Mouse (Mus musculus) heart, embryonic 13.5 days (tissue): ENCODE measurements around the gene Bcl10. TPM values are rescaled to one million over a fixed set of nuclear protein-coding genes. Genes with fewer than 3 reads are reported as not detected.
"Not testable (repeated sequence)": the region's sequence is repeated elsewhere in the genome, so short reads cannot be mapped to it uniquely, and the experiment has no call there.

Experiments
- ATAC-seq: fragments of 200-750 bp; cut with Nextera tagmentation; 2 replicates; pipeline ENCODE4 v1.8.0; 2017; ENCODE audit warnings: moderate TSS enrichment; ENCODE audit not compliant: insufficient number of reproducible peaks, low FRiP score, low TSS enrichment; ENCODE audit errors: extremely low read depth
- H3K27ac ChIP-seq: fragments of 300-500 bp; sonication (generic); replicated peaks from 2 replicates; pipeline ENCODE4 v1.5.1; 2015; ENCODE audit warnings: moderate library complexity, mild to moderate bottlenecking, inconsistent platforms
- H3K27me3 ChIP-seq: fragments of 300-500 bp; sonication (generic); replicated peaks from 2 replicates; pipeline ENCODE4 v1.6.1; 2015; ENCODE audit warnings: mild to moderate bottlenecking, inconsistent platforms
- H3K36me3 ChIP-seq: fragments of 300-500 bp; sonication (generic); 2 replicates; pipeline ENCODE4 v1.6.1; 2015; ENCODE audit warnings: mild to moderate bottlenecking, inconsistent platforms
- H3K4me1 ChIP-seq: fragments of 300-500 bp; sonication (generic); 2 replicates; pipeline ENCODE4 v1.6.1; 2015; ENCODE audit warnings: inconsistent platforms
- H3K4me2 ChIP-seq: fragments of 300-500 bp; sonication (generic); 2 replicates; pipeline ENCODE4 v1.6.1; 2015; ENCODE audit warnings: inconsistent platforms, mild to moderate bottlenecking, moderate library complexity
- H3K4me3 ChIP-seq: fragments of 300-500 bp; sonication (generic); 2 replicates; pipeline ENCODE4 v1.5.1; 2015; ENCODE audit warnings: moderate library complexity, mild to moderate bottlenecking, inconsistent platforms
- H3K9ac ChIP-seq: fragments of 300-500 bp; sonication (generic); 2 replicates; pipeline ENCODE4 v1.6.1; 2015; ENCODE audit warnings: inconsistent platforms, mild to moderate bottlenecking, moderate library complexity
- H3K9me3 ChIP-seq: fragments of 300-500 bp; sonication (generic); 2 replicates; pipeline ENCODE4 v1.6.1; 2016; ENCODE audit warnings: inconsistent platforms
- WGBS: fragments of 180-500 bp; shearing (Covaris S2); methylation state at CpG from one replicate; pipeline ENCODE4 v1.1.7; 2015; ENCODE audit warnings: mixed read lengths; 5-methylcytosine and 5-hydroxymethylcytosine counted together
- polyA plus RNA-seq: library from polyadenylated mRNA; unstranded; fragments of >200 nt; fragmentation: Nextera tagmentation; extraction: Ambion mirVana; gene quantifications from 2 replicates; pipeline ENCODE4 v1.2.1, GENCODE M21; 2015

Gene Bcl10
- polyA plus RNA-seq, 1 experiment from 2014 or later, result 36.0 TPM

DNA sequence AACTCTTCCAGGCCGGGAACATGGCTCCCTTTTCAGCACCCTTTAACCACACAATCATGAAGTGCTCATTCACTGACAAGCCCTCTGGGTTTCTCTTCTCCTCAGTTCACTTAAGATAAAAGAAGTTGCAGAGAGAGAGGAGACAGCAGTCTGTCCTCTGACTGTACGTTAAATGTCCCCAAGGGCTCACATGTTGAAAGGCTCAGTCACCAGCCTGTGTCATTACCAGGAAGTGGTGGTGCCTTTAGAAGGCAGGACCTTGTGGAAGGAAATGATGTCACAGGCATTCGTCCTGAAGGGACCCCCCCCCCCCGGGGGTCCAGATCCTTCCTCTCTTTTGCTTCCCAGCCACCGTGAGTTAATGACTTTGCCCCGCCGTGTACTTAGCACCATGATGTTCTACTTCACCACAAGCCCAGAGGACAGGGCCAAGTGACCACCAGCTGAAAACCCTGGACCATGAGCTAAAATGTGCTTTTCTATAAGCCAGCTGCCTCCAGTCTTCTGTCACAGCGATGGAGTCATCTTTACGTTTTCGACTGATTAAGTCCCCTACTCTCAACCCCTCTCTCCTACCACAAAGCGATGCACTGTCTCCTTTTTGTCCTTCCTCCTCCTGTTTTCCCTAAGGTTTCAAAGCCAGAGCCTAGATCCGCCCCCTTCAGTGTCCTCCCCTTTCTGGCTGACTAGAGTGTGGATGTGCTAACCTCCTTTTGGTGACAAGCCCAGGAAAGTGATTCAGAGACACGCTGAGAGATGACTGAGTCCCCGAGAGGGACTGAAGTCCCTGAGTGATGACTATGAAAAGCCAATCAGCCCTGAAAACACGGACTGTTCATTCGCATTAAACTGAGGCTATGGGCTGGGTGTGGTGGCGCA is 28.9 kb downstream of the Bcl10 start:
- no peak overlapping the region for H3K9ac ChIP-seq
- ATAC-seq, result no peak
- no peak overlapping the region for H3K4me3 ChIP-seq
- H3K27me3 ChIP-seq, result no peaks in the 10 kb centered on the region
- H3K4me2 ChIP-seq, result no peak overlapping the region
- 41% methylated on average over 17 of the region's 17 CpGs for WGBS
- no peaks in the 10 kb centered on the region for H3K36me3 ChIP-seq
- H3K4me1 ChIP-seq, result peaks cover 43% of the 10 kb centered on the region
- 0 out of 2 replicates have a peak, but pooled peaks cover under 1% of the 10 kb centered on the region for H3K9me3 ChIP-seq
- 0 out of 2 replicates have a peak overlapping the region, but pooled peaks have one; percentile 5 for H3K27ac ChIP-seq

DNA sequence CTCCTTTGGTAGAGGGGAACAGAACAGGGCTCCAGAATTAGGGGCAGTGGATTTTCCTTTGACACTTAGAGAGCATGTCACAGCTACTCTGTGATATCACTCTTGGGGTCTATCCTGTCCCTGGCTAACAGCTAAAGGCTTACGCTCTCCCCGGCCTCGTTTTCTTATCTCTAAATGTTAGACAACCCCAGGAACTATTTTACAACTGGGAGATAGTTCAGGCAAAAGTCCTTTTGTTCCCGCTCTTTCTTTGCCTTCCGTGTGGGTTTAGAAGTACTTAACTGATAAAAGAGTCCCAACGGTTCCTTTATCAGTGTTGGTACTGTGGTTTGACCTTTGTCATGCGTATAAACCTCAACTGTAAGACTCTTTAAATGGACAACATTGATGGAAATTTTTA is 30.3 kb downstream of the Bcl10 start:
- Histone ChIP-seq H3K27me3 (no peaks in the 10 kb centered on the region), H3K36me3 (no peaks in the 10 kb centered on the region), H3K4me1 (peaks cover 30% of the 10 kb centered on the region), H3K9me3 (peaks cover 13% of the 10 kb centered on the region), H3K4me3 (no peak overlapping the region), H3K27ac (peak overlapping the region; percentile 30), H3K4me2 (peak overlapping the region; percentile 9; the same call in 1 of the 2 replicates), H3K9ac (no peak overlapping the region)
- 14% methylated on average over 7 of the region's 7 CpGs for WGBS
- no peak for ATAC-seq

DNA sequence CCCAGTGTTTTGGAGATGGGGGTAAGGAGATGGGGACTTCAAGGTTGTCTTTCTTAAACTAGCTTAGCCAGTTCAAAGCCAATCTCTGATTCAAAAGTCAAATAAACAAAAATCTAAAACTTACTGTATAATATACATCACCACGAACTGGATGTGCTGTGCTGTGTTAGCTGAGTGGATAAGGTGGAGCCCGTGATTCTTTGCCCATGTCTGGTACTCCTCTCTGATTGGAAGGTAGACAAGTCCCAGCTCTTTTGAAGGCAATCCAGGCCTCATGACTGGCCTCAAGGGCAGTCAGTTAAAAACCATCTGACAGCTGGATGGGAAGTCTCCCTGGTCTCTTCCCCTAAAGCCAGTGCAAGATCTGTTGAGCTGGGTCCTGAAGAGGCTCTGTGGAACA is 30.8 kb downstream of the Bcl10 start:
- no peak for ATAC-seq
- 68% methylated on average over 2 of the region's 2 CpGs for whole genome bisulfite sequencing

DNA sequence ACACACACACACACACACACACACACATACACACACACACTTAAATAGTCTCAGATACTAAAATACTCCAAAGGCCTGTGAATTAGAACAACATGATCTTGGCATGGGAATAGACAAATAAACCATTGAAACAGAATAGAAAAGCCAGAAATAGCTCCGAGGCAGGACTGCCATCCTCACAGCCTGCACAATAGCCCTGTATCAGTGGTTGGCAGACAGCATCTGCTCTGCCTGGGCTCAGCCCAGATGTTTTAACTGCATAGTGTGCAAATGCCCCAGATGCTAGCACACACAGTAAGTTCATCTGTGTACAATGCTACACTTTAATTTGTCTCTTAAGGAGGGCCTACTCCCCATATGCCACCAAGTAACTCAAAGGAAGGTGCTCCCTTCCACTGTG is 37.2 kb downstream of the Bcl10 start:
- H3K27ac ChIP-seq, result 0 out of 2 replicates have a peak overlapping the region, but pooled peaks have one; percentile 36
- peaks cover 36% of the 10 kb centered on the region for H3K4me1 ChIP-seq
- no peak for ATAC-seq

More for the DNA sequence above, 30.8 kb downstream of the Bcl10 start:
- Histone ChIP-seq H3K9me3 (peaks cover 16% of the 10 kb centered on the region), H3K27me3 (no peaks in the 10 kb centered on the region), H3K4me3 (no peak overlapping the region), H3K4me2 (no peak overlapping the region), H3K27ac (no peak overlapping the region), H3K9ac (no peak overlapping the region), H3K36me3 (no peaks in the 10 kb centered on the region), H3K4me1 (peaks cover 30% of the 10 kb centered on the region)

DNA sequence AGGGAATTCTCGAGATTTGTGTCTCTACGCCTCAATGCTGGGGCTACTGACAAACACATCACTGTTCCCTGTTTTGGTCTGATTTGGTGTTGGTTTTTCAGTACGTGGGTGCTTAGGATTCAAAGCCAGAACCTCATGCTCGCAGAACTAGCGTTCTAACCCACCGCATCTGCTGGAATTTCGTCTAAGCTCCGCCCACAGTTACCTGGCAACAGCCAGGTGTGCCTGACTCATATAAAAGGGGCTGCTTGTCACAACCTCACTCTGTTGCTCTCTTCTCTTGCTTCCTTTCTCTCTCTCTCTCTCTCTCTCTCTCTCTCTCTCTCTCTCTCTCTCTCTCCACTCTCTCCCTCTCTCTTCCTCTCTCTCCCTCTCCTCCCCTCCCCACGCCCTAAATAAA is 39.8 kb downstream of the Bcl10 start:
- Histone ChIP-seq H3K27ac (peak overlapping the region; percentile 96), H3K4me2 (peak overlapping the region; percentile 59; the same call in 1 of the 2 replicates), H3K36me3 (no peaks in the 10 kb centered on the region), H3K9ac (peak overlapping the region; percentile 77; the same call in 1 of the 2 replicates), H3K4me1 (peaks cover 58% of the 10 kb centered on the region), H3K4me3 (no peak overlapping the region), H3K9me3 (peaks cover 9% of the 10 kb centered on the region; the same call in 1 of the 2 replicates), H3K27me3 (no peaks in the 10 kb centered on the region)
- WGBS, result 35% methylated on average over 8 of the region's 9 CpGs
- ATAC-seq, result no peak

More for the DNA sequence above, 37.2 kb downstream of the Bcl10 start:
- Histone ChIP-seq H3K4me3 (no peak overlapping the region), H3K27me3 (no peaks in the 10 kb centered on the region), H3K36me3 (no peaks in the 10 kb centered on the region), H3K9ac (no peak overlapping the region), H3K4me2 (no peak overlapping the region), H3K9me3 (peaks cover 16% of the 10 kb centered on the region)
- 33% methylated on average over 1 of the region's 1 CpGs for WGBS

DNA sequence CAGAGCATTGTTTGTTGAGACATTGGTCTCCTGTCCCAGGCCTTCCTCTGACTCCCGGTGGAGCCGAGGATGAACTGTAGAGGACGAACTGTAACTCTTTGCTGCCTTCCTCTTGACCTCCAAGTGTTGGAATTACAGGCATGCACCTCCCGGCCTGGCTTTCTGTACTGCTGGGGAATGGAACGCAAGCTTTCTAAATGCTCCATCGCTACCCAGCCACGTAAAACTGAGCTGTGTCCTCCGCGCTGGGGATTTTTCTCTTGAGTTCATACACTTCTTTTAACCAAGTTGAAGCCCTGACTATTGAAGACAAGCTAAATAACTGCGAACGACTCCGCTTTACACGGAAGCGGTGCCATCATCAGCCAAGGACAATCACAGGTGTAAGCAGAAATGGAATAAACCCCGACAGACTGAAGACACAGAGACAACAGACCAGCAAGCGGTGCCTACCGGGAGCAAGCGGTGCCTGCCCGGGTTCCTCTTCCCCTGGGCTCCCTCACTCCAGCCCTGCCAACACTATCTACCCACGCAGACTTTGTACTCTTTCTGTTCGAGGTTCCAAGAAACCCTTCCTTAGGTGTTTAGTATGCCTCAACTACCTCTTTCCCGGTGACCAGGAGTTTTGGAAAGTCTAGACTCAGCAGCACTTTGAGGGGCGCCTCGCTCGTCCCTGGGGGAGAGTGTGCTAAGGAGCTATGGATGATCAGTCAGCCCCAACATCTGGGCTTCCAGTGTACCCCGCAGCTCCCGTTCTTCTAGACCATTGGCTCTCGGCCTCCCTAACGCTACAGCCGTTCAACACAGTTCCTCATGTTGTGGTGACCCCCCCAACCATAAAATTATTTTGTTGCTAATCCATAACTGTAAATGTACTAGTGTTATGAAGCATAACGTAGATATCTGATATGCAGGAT is 40.8 kb downstream of the Bcl10 start:
- H3K9ac ChIP-seq, result peak overlapping the region; percentile 77
- H3K4me1 ChIP-seq, result peaks cover 58% of the 10 kb centered on the region
- WGBS, result 12% methylated on average over 31 of the region's 31 CpGs
- H3K36me3 ChIP-seq, result no peaks in the 10 kb centered on the region
- ATAC-seq, result no peak
- H3K27me3 ChIP-seq, result no peaks in the 10 kb centered on the region
- peak overlapping the region; percentile 23; the same call in 1 of the 2 replicates for H3K4me3 ChIP-seq
- H3K4me2 ChIP-seq, result peak overlapping the region; percentile 59
- H3K27ac ChIP-seq, result peak overlapping the region; percentile 96
- H3K9me3 ChIP-seq, result no peaks in the 10 kb centered on the region

DNA sequence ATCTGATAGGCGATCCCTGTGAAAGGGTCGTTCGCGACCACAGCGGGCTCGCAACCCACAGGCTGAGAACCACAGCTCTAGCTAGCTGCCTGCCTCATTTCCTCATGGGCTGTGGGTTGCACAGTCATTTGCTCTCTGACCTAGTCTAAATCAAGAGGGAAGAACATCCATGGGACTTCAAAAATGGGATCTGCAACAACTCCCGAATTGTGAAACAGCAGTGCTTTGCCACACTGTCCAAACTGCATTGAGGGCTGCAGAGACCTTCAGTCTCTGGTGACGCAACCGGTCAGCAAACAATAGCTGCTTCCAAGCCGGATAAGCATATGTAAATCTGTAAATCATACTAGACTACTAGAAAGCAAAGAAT is 41.4 kb downstream of the Bcl10 start:
- H3K9ac ChIP-seq, result peak overlapping the region; percentile 77
- WGBS, result 15% methylated on average over 10 of the region's 10 CpGs
- peak overlapping the region; percentile 23 for H3K4me3 ChIP-seq
- no peaks in the 10 kb centered on the region for H3K9me3 ChIP-seq
- no peaks in the 10 kb centered on the region for H3K27me3 ChIP-seq
- no peaks in the 10 kb centered on the region for H3K36me3 ChIP-seq
- no peak for ATAC-seq
- H3K4me2 ChIP-seq, result peak overlapping the region; percentile 59
- peaks cover 63% of the 10 kb centered on the region for H3K4me1 ChIP-seq
- peak overlapping the region; percentile 96 for H3K27ac ChIP-seq

DNA sequence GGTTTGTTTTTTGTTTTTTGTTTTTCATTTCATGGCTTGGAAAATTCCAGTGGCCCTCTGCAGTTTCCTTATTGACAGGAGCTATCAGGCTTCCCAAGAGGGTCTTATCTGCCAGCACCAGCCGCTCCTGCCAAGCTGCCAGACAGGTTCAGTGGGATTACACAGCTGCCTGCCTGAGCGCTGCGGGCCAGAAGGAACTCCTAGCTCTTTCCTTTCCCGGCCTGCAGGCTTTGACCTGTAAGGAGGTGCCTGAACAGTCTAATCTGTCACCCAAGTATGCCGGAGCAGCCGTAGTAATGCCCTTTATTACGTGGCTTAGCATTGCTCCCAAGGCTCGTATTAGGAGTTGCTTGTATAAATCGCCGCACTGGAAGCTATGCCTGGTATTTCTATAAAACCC is 41.9 kb downstream of the Bcl10 start:
- H3K27me3 ChIP-seq, result no peaks in the 10 kb centered on the region
- H3K4me1 ChIP-seq, result peaks cover 68% of the 10 kb centered on the region
- peak overlapping the region; percentile 96 for H3K27ac ChIP-seq
- peak overlapping the region; percentile 23; the same call in 1 of the 2 replicates for H3K4me3 ChIP-seq
- ATAC-seq, result peak; percentile 73
- no peak overlapping the region; the same call in 1 of the 2 replicates for H3K9ac ChIP-seq
- H3K36me3 ChIP-seq, result no peaks in the 10 kb centered on the region
- no peaks in the 10 kb centered on the region for H3K9me3 ChIP-seq
- H3K4me2 ChIP-seq, result peak overlapping the region; percentile 59
- WGBS, result 3% methylated on average over 10 of the region's 10 CpGs

DNA sequence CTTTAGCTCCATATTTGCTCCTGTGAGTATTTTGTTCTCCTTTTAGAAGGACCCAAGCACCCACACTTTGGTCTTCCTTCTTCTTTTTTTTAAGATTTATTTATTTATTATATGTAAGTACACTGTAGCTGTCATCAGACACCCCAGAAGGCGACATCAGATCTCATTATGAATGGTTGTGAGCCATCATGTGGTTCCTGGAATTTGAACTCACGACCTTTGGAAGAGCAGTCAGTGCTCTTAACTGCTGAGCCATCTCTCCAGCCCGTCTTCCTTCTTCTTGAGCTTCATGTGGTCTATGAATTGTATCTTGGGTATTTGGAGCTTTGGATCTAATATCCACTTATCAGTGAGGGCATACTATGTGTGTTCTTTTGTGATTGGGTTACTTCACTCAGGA is 43.0 kb downstream of the Bcl10 start:
- not testable (repeated sequence) for H3K4me3 ChIP-seq, H3K9ac ChIP-seq, H3K4me2 ChIP-seq, H3K9me3 ChIP-seq, ATAC-seq, H3K36me3 ChIP-seq, H3K27me3 ChIP-seq
- Histone ChIP-seq H3K4me1 (peaks cover 67% of the 10 kb centered on the region), H3K27ac (peak overlapping the region; percentile 96)
- WGBS, result 74% methylated on average over 3 of the region's 3 CpGs

DNA sequence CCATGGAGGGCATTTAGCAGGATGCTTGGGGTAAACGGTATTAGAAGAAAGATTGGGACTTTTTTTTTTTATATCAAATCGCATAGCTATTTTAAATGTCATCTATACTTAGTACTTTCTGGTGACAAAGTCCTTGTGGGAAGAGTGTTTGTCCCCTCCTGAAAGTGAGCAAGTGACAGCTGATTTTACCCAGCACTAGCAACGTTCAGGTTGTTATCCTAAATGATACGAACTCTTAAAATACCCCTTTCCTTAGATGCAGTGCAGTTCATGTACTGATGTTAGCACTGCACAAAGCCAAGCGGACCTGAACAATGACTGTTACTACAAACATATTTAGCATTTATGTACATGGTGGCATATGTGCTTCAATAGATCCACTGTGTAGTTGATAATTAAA is 44.2 kb downstream of the Bcl10 start:
- WGBS, result 40% methylated on average over 5 of the region's 5 CpGs
- H3K27ac ChIP-seq, result peak overlapping the region; percentile 96
- no peaks in the 10 kb centered on the region for H3K9me3 ChIP-seq
- no peak overlapping the region for H3K4me3 ChIP-seq
- H3K9ac ChIP-seq, result no peak overlapping the region
- ATAC-seq, result no peak
- H3K4me2 ChIP-seq, result no peak overlapping the region
- no peaks in the 10 kb centered on the region for H3K27me3 ChIP-seq
- H3K4me1 ChIP-seq, result peaks cover 73% of the 10 kb centered on the region
- no peaks in the 10 kb centered on the region for H3K36me3 ChIP-seq

DNA sequence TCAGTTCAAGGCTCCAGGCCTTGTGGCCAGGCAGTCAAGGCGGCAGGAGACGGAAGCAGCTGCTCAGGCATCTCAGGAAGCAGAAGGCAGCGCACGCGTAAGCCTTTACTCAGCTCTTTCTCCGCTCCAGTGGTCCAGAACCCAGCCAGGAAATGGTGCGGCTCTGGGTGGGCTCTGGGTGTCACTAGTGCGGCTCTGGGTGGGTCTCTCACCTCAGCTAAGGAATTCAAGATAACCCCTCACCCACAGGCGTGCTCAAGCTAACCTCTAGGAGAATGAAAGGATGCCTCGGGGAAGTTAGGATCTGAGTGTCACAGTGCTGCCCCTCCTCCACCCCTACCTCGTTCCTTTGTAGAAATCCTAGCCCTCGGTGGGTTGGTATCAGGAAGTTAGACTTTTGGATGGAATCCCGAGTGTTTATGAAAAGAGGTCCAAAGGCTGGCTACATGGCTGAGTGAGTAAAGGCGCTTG is 46.5 kb downstream of the Bcl10 start:
- Histone ChIP-seq H3K27me3 (no peaks in the 10 kb centered on the region), H3K36me3 (no peaks in the 10 kb centered on the region), H3K9me3 (peaks cover 3% of the 10 kb centered on the region), H3K9ac (peak overlapping the region; percentile 8; the same call in 1 of the 2 replicates), H3K27ac (peak overlapping the region; percentile 49; the same call in 1 of the 2 replicates), H3K4me1 (peaks cover 55% of the 10 kb centered on the region), H3K4me2 (peak overlapping the region; percentile 24), H3K4me3 (no peak overlapping the region)
- ATAC-seq, result no peak
- 34% methylated on average over 14 of the region's 14 CpGs for WGBS
